Comparison of ENCODE assay signal across 10 mouse cellular contexts in genomic region chr9:108577025-108577424, GRCm38 (mm10). TPM values are rescaled to one million over a fixed set of nuclear protein-coding genes. Genes with fewer than 3 reads are reported as not detected.
A peak's percentile ranks its signal among the peaks of the same experiment; 100 is the strongest.
DNase-seq lines count a peak whose midpoint lies in the region; ATAC-seq and TF ChIP-seq lines count a peak whose summit lies in the region.
"Had no signal": no experiment of that assay in that cellular context is flagged by ENCODE, and none has a peak within 500 bp of the region (broad histone marks: within the 10 kb centered on the region; RNA-seq: fewer than 3 reads in every experiment).

No protein-coding gene starts in this region.

- 40% methylated on average over 6 of the region's 6 CpGs for WGBS in lung, embryonic 14.5 days
- WGBS in forebrain, embryonic 15.5 days: 41% methylated on average over 6 of the region's 6 CpGs
- 64% methylated on average over 6 of the region's 6 CpGs for WGBS in limb, embryonic 12.5 days
- WGBS in stomach, embryonic 14.5 days: 28% methylated on average over 6 of the region's 6 CpGs

- TF ChIP-seq CTCF in lung, embryonic 14.5 days (IDR thresholded peaks at IDR 0.05; ENCODE audit: low read depth): no peak

- H3K9ac ChIP-seq in lung, embryonic 14.5 days: peak overlapping the region; percentile 87
- peak overlapping the region; percentile 75 for H3K9ac ChIP-seq in forebrain, embryonic 15.5 days (replicated peaks)
- peak overlapping the region; percentile 95; the same call in 1 of the 2 replicates for H3K9ac ChIP-seq in limb, embryonic 12.5 days (replicated peaks)
- peak overlapping the region; percentile 70; the same call in 1 of the 2 replicates for H3K9ac ChIP-seq in stomach, embryonic 14.5 days (replicated peaks; ENCODE audit: low read depth, low read length)

- H3K4me1 ChIP-seq in lung, embryonic 14.5 days (ENCODE audit: insufficient read depth): peaks cover 15% of the 10 kb centered on the region
- H3K4me1 ChIP-seq in forebrain, embryonic 15.5 days: peaks cover 55% of the 10 kb centered on the region
- peaks cover 56% of the 10 kb centered on the region for H3K4me1 ChIP-seq in limb, embryonic 12.5 days (replicated peaks)
- peaks cover 30% of the 10 kb centered on the region; the same call in 1 of the 2 replicates for H3K4me1 ChIP-seq in stomach, embryonic 14.5 days (ENCODE audit: control insufficient read depth, insufficient read depth, low read length)

- no peaks in the 10 kb centered on the region for H3K9me3 ChIP-seq in lung, embryonic 14.5 days (ENCODE audit: low read depth, low read length)
- no peaks in the 10 kb centered on the region for H3K9me3 ChIP-seq in forebrain, embryonic 15.5 days
- H3K9me3 ChIP-seq in limb, embryonic 12.5 days: no peaks in the 10 kb centered on the region
- no peaks in the 10 kb centered on the region for H3K9me3 ChIP-seq in stomach, embryonic 14.5 days (ENCODE audit: control insufficient read depth, low read depth, low read length)

- DNase-seq in lung, embryonic 14.5 days: no peak
- no peak for DNase-seq in lung, postnatal 14 days
- no peak for DNase-seq in embryo, embryonic 10 days (ENCODE audit: low spot score)
- DNase-seq in left cerebral cortex, adult 18-20 months (ENCODE audit: low spot score in 2 of 2): no peak
- DNase-seq: kidney, adult 9 months; thymus, postnatal 4 days had no signal

- peak overlapping the region; percentile 65 for H3K4me3 ChIP-seq in lung, embryonic 14.5 days (ENCODE audit: low read depth, low read length)
- peak overlapping the region; percentile 60 for H3K4me3 ChIP-seq in forebrain, embryonic 15.5 days
- H3K4me3 ChIP-seq in limb, embryonic 12.5 days (replicated peaks): peak overlapping the region; percentile 86
- H3K4me3 ChIP-seq in stomach, embryonic 14.5 days (ENCODE audit: low read depth, low read length): peak overlapping the region; percentile 62; the same call in 1 of the 2 replicates

- ATAC-seq in lung, embryonic 14.5 days (ENCODE audit: insufficient read depth): no peak
- ATAC-seq in forebrain, embryonic 15.5 days (replicated peaks): no peak
- no peak for ATAC-seq in limb, embryonic 12.5 days (ENCODE audit: insufficient number of reproducible peaks, insufficient read depth, low FRiP score, low TSS enrichment, low read depth)
- no peak for ATAC-seq in stomach, embryonic 14.5 days (ENCODE audit: insufficient number of reproducible peaks, insufficient read depth, low FRiP score, low read depth)
- no peak for ATAC-seq in granulocyte monocyte progenitor cell, adult 5-6 weeks (replicated peaks; ENCODE audit: poor library complexity, severe bottlenecking)

- no peaks in the 10 kb centered on the region for H3K27me3 ChIP-seq in lung, embryonic 14.5 days (ENCODE audit: insufficient read depth, low read length)
- no peaks in the 10 kb centered on the region for H3K27me3 ChIP-seq in forebrain, embryonic 15.5 days
- no peaks in the 10 kb centered on the region for H3K27me3 ChIP-seq in limb, embryonic 12.5 days
- no peaks in the 10 kb centered on the region for H3K27me3 ChIP-seq in stomach, embryonic 14.5 days (ENCODE audit: control insufficient read depth, insufficient read depth, low read length)

- peak overlapping the region; percentile 85 for H3K4me2 ChIP-seq in lung, embryonic 14.5 days
- peak overlapping the region; percentile 62 for H3K4me2 ChIP-seq in forebrain, embryonic 15.5 days (replicated peaks)
- H3K4me2 ChIP-seq in limb, embryonic 12.5 days: peak overlapping the region; percentile 90
- H3K4me2 ChIP-seq in stomach, embryonic 14.5 days (replicated peaks; ENCODE audit: low read depth, low read length): peak overlapping the region; percentile 70

- peaks cover 47% of the 10 kb centered on the region for H3K36me3 ChIP-seq in lung, embryonic 14.5 days (ENCODE audit: insufficient read depth)
- H3K36me3 ChIP-seq in forebrain, embryonic 15.5 days: peaks cover 22% of the 10 kb centered on the region
- peaks cover 55% of the 10 kb centered on the region for H3K36me3 ChIP-seq in limb, embryonic 12.5 days
- H3K36me3 ChIP-seq in stomach, embryonic 14.5 days (ENCODE audit: control insufficient read depth, insufficient read depth, low read length): peaks cover 38% of the 10 kb centered on the region

- H3K27ac ChIP-seq in lung, embryonic 14.5 days (ENCODE audit: low read depth): peak overlapping the region; percentile 12; the same call in 1 of the 2 replicates
- H3K27ac ChIP-seq in forebrain, embryonic 15.5 days (replicated peaks): peak overlapping the region; percentile 88; the same call in 1 of the 2 replicates
- peak overlapping the region; percentile 29; the same call in 1 of the 2 replicates for H3K27ac ChIP-seq in limb, embryonic 12.5 days
- H3K27ac ChIP-seq in stomach, embryonic 14.5 days (ENCODE audit: low read length): no peak overlapping the region

RNA-seq across cellular contexts. Expression of gene Wdr6, which starts 1.5 kb away (rescaled TPM):
- 106 and 117 TPM in 2 replicates for polyA plus RNA-seq in lung, embryonic 14.5 days (2014; fragmentation: Nextera tagmentation; extraction: Ambion mirVana)
- 219 and 235 TPM in 2 replicates for polyA plus RNA-seq in forebrain, embryonic 15.5 days (2015; fragmentation: Nextera tagmentation; extraction: Ambion mirVana)
- polyA plus RNA-seq in limb, embryonic 12.5 days (2016; fragmentation: Nextera tagmentation; extraction: Ambion mirVana): 237 TPM in 2 replicates
- 85.0 and 88.4 TPM in 2 replicates for polyA plus RNA-seq in stomach, embryonic 14.5 days (2014; fragmentation: Nextera tagmentation; extraction: Ambion mirVana)
- 18.1 and 19.3 TPM in 2 replicates for total RNA-seq in granulocyte monocyte progenitor cell, adult 5-6 weeks (2014; fragmentation: Nextera tagmentation)
- 14.7 and 18.0 TPM in 2 replicates for total RNA-seq in granulocyte monocyte progenitor cell, adult 5-6 weeks (2017)
- 100 to 1,000 TPM in 1 of 2 experiments, 10 to 100 TPM in 1; 96.3 to 126 TPM for total RNA-seq in left cerebral cortex, adult 18-20 months (2021)

RNA-seq across cellular contexts. Expression of gene Dalrd3, which starts 7.3 kb away (rescaled TPM):
- polyA plus RNA-seq in lung, embryonic 14.5 days (2014; fragmentation: Nextera tagmentation; extraction: Ambion mirVana): 112 and 127 TPM in 2 replicates
- 253 and 263 TPM in 2 replicates for polyA plus RNA-seq in forebrain, embryonic 15.5 days (2015; fragmentation: Nextera tagmentation; extraction: Ambion mirVana)
- polyA plus RNA-seq in limb, embryonic 12.5 days (2016; fragmentation: Nextera tagmentation; extraction: Ambion mirVana): 197 and 230 TPM in 2 replicates
- polyA plus RNA-seq in stomach, embryonic 14.5 days (2014; fragmentation: Nextera tagmentation; extraction: Ambion mirVana): 114 and 135 TPM in 2 replicates
- total RNA-seq in granulocyte monocyte progenitor cell, adult 5-6 weeks (2014; fragmentation: Nextera tagmentation): 91.3 and 111 TPM in 2 replicates
- 38.1 and 45.2 TPM in 2 replicates for total RNA-seq in granulocyte monocyte progenitor cell, adult 5-6 weeks (2017)
- total RNA-seq in left cerebral cortex, adult 18-20 months (2021): 100 to 1,000 TPM in 1 of 2 experiments, 10 to 100 TPM in 1; 85.1 to 102 TPM

RNA-seq across cellular contexts. Expression of gene Ndufaf3, which starts 9.8 kb away (rescaled TPM):
- polyA plus RNA-seq in lung, embryonic 14.5 days (2014; fragmentation: Nextera tagmentation; extraction: Ambion mirVana): 39.7 and 46.9 TPM in 2 replicates
- polyA plus RNA-seq in forebrain, embryonic 15.5 days (2015; fragmentation: Nextera tagmentation; extraction: Ambion mirVana): 68.7 and 81.0 TPM in 2 replicates
- 50.6 and 53.8 TPM in 2 replicates for polyA plus RNA-seq in limb, embryonic 12.5 days (2016; fragmentation: Nextera tagmentation; extraction: Ambion mirVana)
- polyA plus RNA-seq in stomach, embryonic 14.5 days (2014; fragmentation: Nextera tagmentation; extraction: Ambion mirVana): 40.7 and 45.2 TPM in 2 replicates
- 39.4 and 44.0 TPM in 2 replicates for total RNA-seq in granulocyte monocyte progenitor cell, adult 5-6 weeks (2014; fragmentation: Nextera tagmentation)
- 17.3 and 17.8 TPM in 2 replicates for total RNA-seq in granulocyte monocyte progenitor cell, adult 5-6 weeks (2017)
- 10 to 100 TPM; 53.8 to 70.6 TPM for total RNA-seq in left cerebral cortex, adult 18-20 months (2021)

RNA-seq across cellular contexts. Expression of gene Impdh2, which starts 16.9 kb away (rescaled TPM):
- polyA plus RNA-seq in lung, embryonic 14.5 days (2014; fragmentation: Nextera tagmentation; extraction: Ambion mirVana): 199 and 202 TPM in 2 replicates
- 117 and 125 TPM in 2 replicates for polyA plus RNA-seq in forebrain, embryonic 15.5 days (2015; fragmentation: Nextera tagmentation; extraction: Ambion mirVana)
- 201 and 213 TPM in 2 replicates for polyA plus RNA-seq in limb, embryonic 12.5 days (2016; fragmentation: Nextera tagmentation; extraction: Ambion mirVana)
- 193 and 198 TPM in 2 replicates for polyA plus RNA-seq in stomach, embryonic 14.5 days (2014; fragmentation: Nextera tagmentation; extraction: Ambion mirVana)
- 294 and 388 TPM in 2 replicates for total RNA-seq in granulocyte monocyte progenitor cell, adult 5-6 weeks (2014; fragmentation: Nextera tagmentation)
- 284 and 334 TPM in 2 replicates for total RNA-seq in granulocyte monocyte progenitor cell, adult 5-6 weeks (2017)
- 10 to 100 TPM; 46.7 to 47.7 TPM for total RNA-seq in left cerebral cortex, adult 18-20 months (2021)

RNA-seq across cellular contexts. Expression of gene P4htm, which starts 20.4 kb away (rescaled TPM):
- polyA plus RNA-seq in lung, embryonic 14.5 days (2014; fragmentation: Nextera tagmentation; extraction: Ambion mirVana): 5.7 and 6.1 TPM in 2 replicates
- 19.2 and 23.1 TPM in 2 replicates for polyA plus RNA-seq in forebrain, embryonic 15.5 days (2015; fragmentation: Nextera tagmentation; extraction: Ambion mirVana)
- 11.6 and 11.7 TPM in 2 replicates for polyA plus RNA-seq in limb, embryonic 12.5 days (2016; fragmentation: Nextera tagmentation; extraction: Ambion mirVana)
- polyA plus RNA-seq in stomach, embryonic 14.5 days (2014; fragmentation: Nextera tagmentation; extraction: Ambion mirVana): 6.1 and 6.2 TPM in 2 replicates
- 2.0 and 2.3 TPM in 2 replicates for total RNA-seq in granulocyte monocyte progenitor cell, adult 5-6 weeks (2014; fragmentation: Nextera tagmentation)
- total RNA-seq in granulocyte monocyte progenitor cell, adult 5-6 weeks (2017): 0.43 TPM in 1 of 2 replicates, not detected in the other
- total RNA-seq in left cerebral cortex, adult 18-20 months (2021): 10 to 100 TPM; 91.8 to 92.3 TPM
